Mouse (Mus musculus) neural tube, embryonic 15.5 days (tissue): ENCODE results near the gene Mrpl45. TPM values are rescaled to one million over a fixed set of nuclear protein-coding genes. Genes with fewer than 3 reads are reported as not detected.
"Not testable (repeated sequence)": the region's sequence is repeated elsewhere in the genome, so short reads cannot be mapped to it uniquely, and the experiment has no call there.

ENCODE experiments used
- ATAC-seq: fragments of 200-750 bp; cut with Nextera tagmentation; 2 replicates; pipeline ENCODE4 v1.8.0; 2017; ENCODE audit warnings: mild to moderate bottlenecking, moderate TSS enrichment, moderate library complexity; ENCODE audit not compliant: low FRiP score
- H3K27ac ChIP-seq: fragments of 300-500 bp; sonication (generic); replicated peaks from 2 replicates; pipeline ENCODE4 v1.5.1; 2015; ENCODE audit warnings: mild to moderate bottlenecking, inconsistent platforms
- H3K27me3 ChIP-seq: fragments of 300-500 bp; sonication (generic); replicated peaks from 2 replicates; pipeline ENCODE4 v1.6.1; 2015; ENCODE audit warnings: inconsistent platforms
- H3K36me3 ChIP-seq: fragments of 300-500 bp; sonication (generic); 2 replicates; pipeline ENCODE4 v1.6.1; 2015; ENCODE audit warnings: inconsistent platforms
- H3K4me1 ChIP-seq: fragments of 300-500 bp; sonication (generic); 2 replicates; pipeline ENCODE4 v1.6.1; 2015; ENCODE audit warnings: inconsistent platforms
- H3K4me2 ChIP-seq: fragments of 300-500 bp; sonication (generic); 2 replicates; pipeline ENCODE4 v1.6.1; 2015; ENCODE audit warnings: inconsistent platforms, mild to moderate bottlenecking, moderate library complexity
- H3K4me3 ChIP-seq: fragments of 300-500 bp; sonication (generic); replicated peaks from 2 replicates; pipeline ENCODE4 v1.5.1; 2015; ENCODE audit warnings: mild to moderate bottlenecking, inconsistent platforms
- H3K9ac ChIP-seq: fragments of 300-500 bp; sonication (generic); replicated peaks from 2 replicates; pipeline ENCODE4 v1.6.1; 2015; ENCODE audit warnings: mild to moderate bottlenecking, inconsistent platforms
- H3K9me3 ChIP-seq: fragments of 300-500 bp; sonication (generic); replicated peaks from 2 replicates; pipeline ENCODE4 v1.6.1; 2016; ENCODE audit warnings: inconsistent platforms
- WGBS: fragments of 180-500 bp; shearing (Covaris S2); methylation state at CpG from one replicate; pipeline ENCODE4 v1.1.7; 2015; ENCODE audit warnings: mixed read lengths; 5-methylcytosine and 5-hydroxymethylcytosine counted together
- polyA plus RNA-seq: library from polyadenylated mRNA; unstranded; fragments of >200 nt; fragmentation: Nextera tagmentation; extraction: Ambion mirVana; gene quantifications from 2 replicates; pipeline ENCODE4 v1.2.1, GENCODE M21; 2015

Gene Mrpl45
- polyA plus RNA-seq, 1 experiment from 2014 or later = 38.6 TPM

- Histone ChIP-seq H3K4me2 (no peak overlapping the region), H3K9me3 (no peaks in the 10 kb centered on the region), H3K4me1 (0 out of 2 replicates have a peak, but pooled peaks cover 3% of the 10 kb centered on the region), H3K27ac (no peak overlapping the region), H3K36me3 (no peaks in the 10 kb centered on the region), H3K27me3 (no peaks in the 10 kb centered on the region), H3K4me3 (no peak overlapping the region), H3K9ac (no peak overlapping the region)
- no peak for ATAC-seq
- WGBS = 92% methylated on average over 2 of the region's 2 CpGs
These were observed 15.6 kb upstream of the Mrpl45 start for GRCm38 (mm10) chr11:97299939-97300338.

- H3K4me2 ChIP-seq = no peak overlapping the region
- H3K36me3 ChIP-seq = no peaks in the 10 kb centered on the region
- H3K27ac ChIP-seq = no peak overlapping the region
- H3K9ac ChIP-seq = no peak overlapping the region
- WGBS = 82% methylated on average over 16 of the region's 16 CpGs
- 0 out of 2 replicates have a peak, but pooled peaks cover 3% of the 10 kb centered on the region for H3K4me1 ChIP-seq
- ATAC-seq = no peak
- H3K27me3 ChIP-seq = no peaks in the 10 kb centered on the region
- H3K9me3 ChIP-seq = no peaks in the 10 kb centered on the region
- H3K4me3 ChIP-seq = no peak overlapping the region
These were observed 14.1 kb upstream of the Mrpl45 start for GRCm38 (mm10) chr11:97301406-97301805.

GRCm38 (mm10) chr11:97302231-97302781 is 13.2 kb upstream of the Mrpl45 start:
- Histone ChIP-seq H3K27ac (no peak overlapping the region), H3K27me3 (no peaks in the 10 kb centered on the region), H3K4me3 (no peak overlapping the region), H3K9me3 (no peaks in the 10 kb centered on the region), H3K4me1 (0 out of 2 replicates have a peak, but pooled peaks cover 3% of the 10 kb centered on the region), H3K36me3 (no peaks in the 10 kb centered on the region), H3K4me2 (no peak overlapping the region), H3K9ac (no peak overlapping the region)
- 37% methylated on average over 7 of the region's 7 CpGs for WGBS
- no peak for ATAC-seq

GRCm38 (mm10) chr11:97304631-97305030 is 10.9 kb upstream of the Mrpl45 start:
- WGBS = 92% methylated on average over 5 of the region's 5 CpGs
- Histone ChIP-seq H3K27ac (no peak overlapping the region), H3K27me3 (no peaks in the 10 kb centered on the region), H3K4me1 (peaks cover 9% of the 10 kb centered on the region), H3K36me3 (no peaks in the 10 kb centered on the region), H3K9me3 (no peaks in the 10 kb centered on the region), H3K4me3 (no peak overlapping the region), H3K4me2 (no peak overlapping the region), H3K9ac (no peak overlapping the region)
- ATAC-seq = no peak

GRCm38 (mm10) chr11:97307294-97308069 is 8.0 kb upstream of the Mrpl45 start:
- ATAC-seq = no peak
- no peaks in the 10 kb centered on the region for H3K9me3 ChIP-seq
- H3K4me2 ChIP-seq = no peak overlapping the region
- 94% methylated on average over 11 of the region's 11 CpGs for WGBS
- no peak overlapping the region for H3K9ac ChIP-seq
- no peak overlapping the region for H3K4me3 ChIP-seq
- H3K36me3 ChIP-seq = no peaks in the 10 kb centered on the region
- H3K4me1 ChIP-seq = peaks cover 26% of the 10 kb centered on the region
- H3K27me3 ChIP-seq = no peaks in the 10 kb centered on the region
- H3K27ac ChIP-seq = no peak overlapping the region

GRCm38 (mm10) chr11:97308806-97309450 is 6.6 kb upstream of the Mrpl45 start:
- Histone ChIP-seq H3K4me3 (peak overlapping the region; percentile 35; the same call in 1 of the 2 replicates), H3K4me2 (peak overlapping the region; percentile 64), H3K9me3 (no peaks in the 10 kb centered on the region), H3K4me1 (peaks cover 26% of the 10 kb centered on the region), H3K9ac (peak overlapping the region; percentile 40; the same call in 1 of the 2 replicates), H3K36me3 (no peaks in the 10 kb centered on the region), H3K27ac (no peak overlapping the region), H3K27me3 (no peaks in the 10 kb centered on the region)
- WGBS = 60% methylated on average over 3 of the region's 3 CpGs
- ATAC-seq = no peak

GRCm38 (mm10) chr11:97309451-97309836 is 6.1 kb upstream of the Mrpl45 start:
- WGBS = 4% methylated on average over 9 of the region's 9 CpGs
- Histone ChIP-seq H3K9ac (peak overlapping the region; percentile 40), H3K27me3 (no peaks in the 10 kb centered on the region), H3K4me1 (peaks cover 26% of the 10 kb centered on the region), H3K36me3 (no peaks in the 10 kb centered on the region), H3K27ac (peak overlapping the region; percentile 43; the same call in 1 of the 2 replicates), H3K4me2 (peak overlapping the region; percentile 64), H3K9me3 (no peaks in the 10 kb centered on the region), H3K4me3 (peak overlapping the region; percentile 35)
- ATAC-seq = no peak

- peak; percentile 80 for ATAC-seq
- Histone ChIP-seq H3K36me3 (no peaks in the 10 kb centered on the region), H3K4me1 (peaks cover 27% of the 10 kb centered on the region), H3K4me2 (peak overlapping the region; percentile 64), H3K4me3 (peak overlapping the region; percentile 35), H3K27ac (peak overlapping the region; percentile 43; the same call in 1 of the 2 replicates), H3K27me3 (no peaks in the 10 kb centered on the region), H3K9me3 (no peaks in the 10 kb centered on the region), H3K9ac (peak overlapping the region; percentile 40)
- WGBS = under 1% methylated on average over 25 of the region's 25 CpGs
These were observed 5.5 kb upstream of the Mrpl45 start for GRCm38 (mm10) chr11:97309911-97310571.

GRCm38 (mm10) chr11:97310895-97311631 is 4.5 kb upstream of the Mrpl45 start:
- H3K27ac ChIP-seq = peak overlapping the region; percentile 29; the same call in 1 of the 2 replicates
- 0 out of 2 replicates have a peak overlapping the region, but pooled peaks have one; percentile 17 for H3K9ac ChIP-seq
- peaks cover 29% of the 10 kb centered on the region for H3K4me1 ChIP-seq
- H3K36me3 ChIP-seq = no peaks in the 10 kb centered on the region
- peak overlapping the region; percentile 64 for H3K4me2 ChIP-seq
- H3K27me3 ChIP-seq = no peaks in the 10 kb centered on the region
- H3K4me3 ChIP-seq = peak overlapping the region; percentile 14
- no peaks in the 10 kb centered on the region for H3K9me3 ChIP-seq
- no peak for ATAC-seq
- 8% methylated on average over 18 of the region's 18 CpGs for WGBS

GRCm38 (mm10) chr11:97312871-97313270 is 2.6 kb upstream of the Mrpl45 start:
- H3K9me3 ChIP-seq, H3K4me3 ChIP-seq, H3K27me3 ChIP-seq, H3K27ac ChIP-seq, H3K9ac ChIP-seq, H3K36me3 ChIP-seq, H3K4me2 ChIP-seq, ATAC-seq: not testable (repeated sequence)
- H3K4me1 ChIP-seq = peaks cover 38% of the 10 kb centered on the region
- 80% methylated on average over 1 of the region's 1 CpGs for WGBS

- Histone ChIP-seq H3K4me2 (no peak overlapping the region), H3K9me3 (no peaks in the 10 kb centered on the region), H3K4me1 (peaks cover 37% of the 10 kb centered on the region), H3K4me3 (no peak overlapping the region), H3K9ac (no peak overlapping the region), H3K27me3 (no peaks in the 10 kb centered on the region), H3K27ac (no peak overlapping the region), H3K36me3 (0 out of 2 replicates have a peak, but pooled peaks cover 2% of the 10 kb centered on the region)
- ATAC-seq = no peak
- 94% methylated on average over 3 of the region's 3 CpGs for WGBS
These were observed 1.4 kb upstream of the Mrpl45 start for GRCm38 (mm10) chr11:97314110-97314509.
